ENCODE assay signal across 8 mouse cellular contexts in genomic region chr2:18064356-18064858, GRCm38 (mm10). TPM values are rescaled to one million over a fixed set of nuclear protein-coding genes. Genes with fewer than 3 reads are reported as not detected.
DNase-seq lines count a peak whose midpoint lies in the region; ATAC-seq lines count a peak whose summit lies in the region.

No protein-coding gene starts in this region.

- H3K9ac ChIP-seq in hindbrain, embryonic 16.5 days (ENCODE audit: low read depth, low read length) = peak overlapping the region; percentile 98

- peak overlapping the region; percentile 88 for H3K4me3 ChIP-seq in hindbrain, embryonic 16.5 days (ENCODE audit: low read length)

- ATAC-seq in hindbrain, embryonic 16.5 days = peak; percentile 97
- ATAC-seq in megakaryocyte, adult 5-6 weeks (ENCODE audit: poor library complexity, severe bottlenecking) = peak; percentile 89

- DNase-seq in ZHBTc4 (ENCODE audit: low read depth, low spot score) = peak; percentile 99
- peak; percentile 86 to 93 for DNase-seq in cerebellum, postnatal 36 days
- DNase-seq in gastrocnemius, adult 18-20 months (ENCODE audit: low spot score) = peak; percentile 87
- DNase-seq in left cerebral cortex, adult 8-10 months (ENCODE audit: low spot score in 2 of 2) = peak; percentile 78 to 93
- peak; percentile 86 to 90 for DNase-seq in right cerebral cortex, adult 2 months (ENCODE audit: low spot score in 2 of 2)
- DNase-seq in urinary bladder, postnatal 10 days (ENCODE audit: low spot score) = peak; percentile 60

- no peaks in the 10 kb centered on the region for H3K27me3 ChIP-seq in hindbrain, embryonic 16.5 days (replicated peaks; ENCODE audit: control insufficient read depth, insufficient read depth, low read length)

- H3K9me3 ChIP-seq in hindbrain, embryonic 16.5 days (ENCODE audit: control insufficient read depth, low read length) = no peaks in the 10 kb centered on the region

- peaks cover 4% of the 10 kb centered on the region; the same call in 1 of the 2 replicates for H3K36me3 ChIP-seq in hindbrain, embryonic 16.5 days (ENCODE audit: control insufficient read depth, insufficient read depth, low read length)

- H3K4me2 ChIP-seq in hindbrain, embryonic 16.5 days (ENCODE audit: low read length) = peak overlapping the region; percentile 90

- H3K27ac ChIP-seq in hindbrain, embryonic 16.5 days (ENCODE audit: low read depth, low read length) = peak overlapping the region; percentile 99

- under 1% methylated on average over 10 of the region's 58 CpGs for WGBS in hindbrain, embryonic 16.5 days

- peaks cover 8% of the 10 kb centered on the region for H3K4me1 ChIP-seq in hindbrain, embryonic 16.5 days (ENCODE audit: control insufficient read depth, insufficient read depth, low read depth, low read length)

RNA-seq across cellular contexts. Expression of gene Mllt10, which starts 9.4 kb away (rescaled TPM):
- 10 to 100 TPM; 21.8 to 23.2 TPM for total RNA-seq in gastrocnemius, adult 18-20 months (2021)
- polyA plus RNA-seq in hindbrain, embryonic 16.5 days (2015; fragmentation: Nextera tagmentation; extraction: Ambion mirVana) = 37.5 and 42.9 TPM in 2 replicates
- total RNA-seq in left cerebral cortex, adult 8-10 months (2022) = 10 to 100 TPM; 53.3 to 62.7 (median 56.5) TPM
- 41.5 and 50.7 TPM in 2 replicates for total RNA-seq in megakaryocyte, adult 5-6 weeks (2015)
- total RNA-seq in megakaryocyte, adult 5-6 weeks (2017) = 47.3 and 52.8 TPM in 2 replicates

RNA-seq across cellular contexts. Expression of gene Skida1, which starts 15.6 kb away (rescaled TPM):
- total RNA-seq in gastrocnemius, adult 18-20 months (2021) = under 1 TPM; 0.07 to 0.12 TPM
- 4.4 and 5.8 TPM in 2 replicates for polyA plus RNA-seq in hindbrain, embryonic 16.5 days (2015; fragmentation: Nextera tagmentation; extraction: Ambion mirVana)
- total RNA-seq in left cerebral cortex, adult 8-10 months (2022) = 10 to 100 TPM in 1 of 4 experiments, 1 to 10 TPM in 3; 7.9 to 10.6 (median 8.5) TPM
- total RNA-seq in megakaryocyte, adult 5-6 weeks (2015) = 0.09 TPM in 1 of 2 replicates, not detected in the other
- total RNA-seq in megakaryocyte, adult 5-6 weeks (2017) = not detected in 2 replicates

RNA-seq across cellular contexts. Expression of gene A930004D18Rik, which starts 26.9 kb away (rescaled TPM):
- total RNA-seq in gastrocnemius, adult 18-20 months (2021) = under 1 TPM; 0.34 to 0.64 TPM
- 6.1 and 8.2 TPM in 2 replicates for polyA plus RNA-seq in hindbrain, embryonic 16.5 days (2015; fragmentation: Nextera tagmentation; extraction: Ambion mirVana)
- total RNA-seq in left cerebral cortex, adult 8-10 months (2022) = 1 to 10 TPM; 1.8 to 3.5 (median 2.2) TPM
- total RNA-seq in megakaryocyte, adult 5-6 weeks (2015) = not detected in 2 replicates
- 0.22 and 0.24 TPM in 2 replicates for total RNA-seq in megakaryocyte, adult 5-6 weeks (2017)

Comparison
In these comparisons a context has a peak if more than half of its experiments do, and no peak if none do; other contexts are left out.
1. Peak in every context shown above with its lines: DNase-seq, ATAC-seq, H3K4me3 ChIP-seq and H3K27ac ChIP-seq.
2. RNA of gene Skida1, which starts 15.6 kb away (total RNA-seq): 7.9 to 10.6 TPM in left cerebral cortex, adult 8-10 months; 0.07 to 0.12 TPM in gastrocnemius, adult 18-20 months and 0.09 TPM in megakaryocyte, adult 5-6 weeks; every median in the first group is over 4 times any median in the second.